Comparison of ENCODE assay signal across 17 mouse cellular contexts in the genomic region with DNA sequence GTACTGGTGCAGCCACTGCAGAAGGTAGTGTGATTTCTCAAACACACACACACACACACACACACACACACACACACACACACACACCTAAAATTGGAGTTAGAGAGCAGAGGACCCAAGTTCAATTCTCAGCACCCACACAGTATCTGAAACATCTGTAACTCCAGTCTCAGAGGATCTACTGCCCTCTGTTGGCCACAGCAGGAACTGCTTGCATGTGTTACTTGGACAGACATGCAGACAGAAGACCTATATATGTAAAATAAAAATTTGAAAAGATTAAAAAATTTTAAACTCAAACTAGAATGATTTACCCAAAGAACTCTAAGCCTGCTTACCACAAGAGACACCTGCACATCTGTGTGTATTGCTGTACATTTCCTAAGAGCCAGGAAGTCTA.
DNase-seq lines count a peak whose midpoint lies in the region; ATAC-seq and TF ChIP-seq lines count a peak whose summit lies in the region.
"Had no signal": no experiment of that assay in that cellular context is flagged by ENCODE, and none has a peak within 500 bp of the region (broad histone marks: within the 10 kb centered on the region; RNA-seq: fewer than 3 reads in every experiment).

No protein-coding gene starts in this region.

- no peaks in the 10 kb centered on the region for H3K27me3 ChIP-seq in forebrain, postnatal 0 days (ENCODE audit: insufficient read depth, low read length)
- no peaks in the 10 kb centered on the region for H3K27me3 ChIP-seq in forebrain, embryonic 11.5 days (ENCODE audit: control insufficient read depth, insufficient read depth, low read length)
- no peaks in the 10 kb centered on the region for H3K27me3 ChIP-seq in liver, embryonic 14.5 days (ENCODE audit: control insufficient read depth, insufficient read depth, low read length)
- H3K27me3 ChIP-seq: liver, embryonic 15.5 days had no signal

- DNase-seq in forebrain, postnatal 0 days: no peak
- no peak for DNase-seq in forebrain, embryonic 11.5 days (ENCODE audit: low spot score)
- no peak for DNase-seq in liver, embryonic 14.5 days (ENCODE audit: low read depth in 3 of 3, low spot score in 3 of 3)
- DNase-seq in liver (no peak), 416B (ENCODE audit: low read depth) (peak; percentile 3)
- no peak for DNase-seq in embryo, embryonic 10 days (ENCODE audit: low spot score)
- DNase-seq in gastrocnemius, postnatal 4 days (ENCODE audit: low spot score in 2 of 2): no peak
- DNase-seq: cerebellum, adult 9-10 months; gastrocnemius, postnatal 36 days; kidney, adult 9 months; left cerebral cortex, postnatal 4 days; right cerebral cortex, adult 18-20 months; spleen, adult 18-20 months had no signal

- no peak for TF ChIP-seq POLR2A in bone marrow, adult 2 months (IDR thresholded peaks at IDR 0.05; ENCODE audit: borderline replicate concordance, control insufficient read depth, low read depth, low read length)

- H3K4me3 ChIP-seq in forebrain, postnatal 0 days (ENCODE audit: low read depth, low read length): no peak overlapping the region
- no peak overlapping the region for H3K4me3 ChIP-seq in forebrain, embryonic 11.5 days (ENCODE audit: low read depth, low read length)
- no peak overlapping the region for H3K4me3 ChIP-seq in liver, embryonic 14.5 days (ENCODE audit: insufficient read depth in 1 of 2, low read depth in 2 of 2, low read length in 2 of 2)
- no peak overlapping the region for H3K4me3 ChIP-seq in bone marrow, adult 2 months (replicated peaks; ENCODE audit: control insufficient read depth, low read depth, low read length)
- H3K4me3 ChIP-seq: hindbrain, embryonic 13.5 days; liver, embryonic 15.5 days had no signal

- H3K9me3 ChIP-seq in forebrain, postnatal 0 days (ENCODE audit: low read length): no peaks in the 10 kb centered on the region
- peaks cover 5% of the 10 kb centered on the region; the same call in 1 of the 2 replicates for H3K9me3 ChIP-seq in forebrain, embryonic 11.5 days (ENCODE audit: control insufficient read depth, low read length)
- H3K9me3 ChIP-seq in liver, embryonic 14.5 days (ENCODE audit: control insufficient read depth, low read length): no peaks in the 10 kb centered on the region
- H3K9me3 ChIP-seq: liver, embryonic 15.5 days had no signal

- no peak overlapping the region for H3K27ac ChIP-seq in forebrain, postnatal 0 days (ENCODE audit: low read depth, low read length)
- no peak overlapping the region for H3K27ac ChIP-seq in forebrain, embryonic 11.5 days (ENCODE audit: low read depth, low read length)
- no peak overlapping the region for H3K27ac ChIP-seq in liver, embryonic 14.5 days
- no peak overlapping the region for H3K27ac ChIP-seq in bone marrow, adult 2 months (ENCODE audit: control insufficient read depth, insufficient read depth, low read depth, low read length, poor library complexity)
- H3K27ac ChIP-seq: hindbrain, embryonic 13.5 days; liver, embryonic 15.5 days had no signal

- H3K36me3 ChIP-seq in forebrain, postnatal 0 days (ENCODE audit: insufficient read depth): no peaks in the 10 kb centered on the region
- no peaks in the 10 kb centered on the region for H3K36me3 ChIP-seq in forebrain, embryonic 11.5 days (ENCODE audit: control insufficient read depth, insufficient read depth, low read length)
- H3K36me3 ChIP-seq in liver, embryonic 14.5 days (replicated peaks; ENCODE audit: control insufficient read depth, insufficient read depth, low read depth): no peaks in the 10 kb centered on the region
- H3K36me3 ChIP-seq: hindbrain, embryonic 13.5 days; liver, embryonic 15.5 days had no signal

- H3K9ac ChIP-seq in forebrain, postnatal 0 days: no peak overlapping the region
- no peak overlapping the region for H3K9ac ChIP-seq in forebrain, embryonic 11.5 days (ENCODE audit: low read length)
- no peak overlapping the region for H3K9ac ChIP-seq in liver, embryonic 14.5 days (replicated peaks)
- H3K9ac ChIP-seq: hindbrain, embryonic 13.5 days; liver, embryonic 15.5 days had no signal

- no peak overlapping the region for H3K4me2 ChIP-seq in forebrain, postnatal 0 days (ENCODE audit: low read depth)
- H3K4me2 ChIP-seq in forebrain, embryonic 11.5 days (ENCODE audit: low read depth, low read length, severe bottlenecking): no peak overlapping the region
- no peak overlapping the region for H3K4me2 ChIP-seq in liver, embryonic 14.5 days (ENCODE audit: low read depth)
- H3K4me2 ChIP-seq: hindbrain, embryonic 13.5 days; liver, embryonic 15.5 days had no signal

- no peaks in the 10 kb centered on the region for H3K4me1 ChIP-seq in forebrain, postnatal 0 days (ENCODE audit: insufficient read depth)
- H3K4me1 ChIP-seq in forebrain, embryonic 11.5 days (replicated peaks; ENCODE audit: control insufficient read depth, insufficient read depth, low read length): no peaks in the 10 kb centered on the region
- H3K4me1 ChIP-seq in liver, embryonic 14.5 days (replicated peaks; ENCODE audit: control insufficient read depth in 2 of 2, insufficient read depth in 2 of 2, low read length in 1 of 2): no peaks in the 10 kb centered on the region
- H3K4me1 ChIP-seq in bone marrow, adult 2 months (ENCODE audit: control insufficient read depth, insufficient read depth, low read length): no peaks in the 10 kb centered on the region
- H3K4me1 ChIP-seq: hindbrain, embryonic 13.5 days; liver, embryonic 15.5 days had no signal

- ATAC-seq in forebrain, postnatal 0 days: no peak
- ATAC-seq in forebrain, embryonic 11.5 days (replicated peaks; ENCODE audit: low FRiP score): no peak
- ATAC-seq in liver, embryonic 14.5 days (ENCODE audit: insufficient read depth): no peak
- ATAC-seq: forebrain, embryonic 16.5 days had no signal

- TF ChIP-seq CTCF in forebrain, postnatal 0 days (IDR thresholded peaks at IDR 0.05; ENCODE audit: low read depth): peak; percentile 47
- TF ChIP-seq CTCF in liver, embryonic 14.5 days (IDR thresholded peaks at IDR 0.05; ENCODE audit: low read depth): peak; percentile 58
- 0 out of 2 replicates have a peak, but pooled peaks have one; percentile 9 for TF ChIP-seq CTCF in bone marrow, adult 2 months (IDR thresholded peaks at IDR 0.05; ENCODE audit: control insufficient read depth, insufficient read depth, low read length)

- TF ChIP-seq EP300 in liver, embryonic 14.5 days (IDR thresholded peaks at IDR 0.05; ENCODE audit: low read depth): no peak
